Mouse (Mus musculus): ENCODE measurements around the gene Rab26. TPM values are rescaled to one million over a fixed set of nuclear protein-coding genes. Genes with fewer than 3 reads are reported as not detected.

Rab26 gene
- total and polyA plus RNA-seq, 3 experiments = 0.36 to 1.3 (median 0.40) TPM

- no peak overlapping the region for H3K4me2 ChIP-seq (ENCODE audit: insufficient read depth, low read depth, poor library complexity, severe bottlenecking)
- DNase-seq (ENCODE audit: extremely low read depth) = no peak
- H3K4me1 ChIP-seq (ENCODE audit: control insufficient read depth in 1 of 2, insufficient read depth in 2 of 2) = peaks cover 6 to 69% of the 10 kb centered on the region in 2 experiments
- H3K79me2 ChIP-seq (replicated peaks; ENCODE audit: control insufficient read depth, extremely low read depth, insufficient read depth, poor library complexity, severe bottlenecking) = no peaks in the 10 kb centered on the region
- H3K9ac ChIP-seq (ENCODE audit: insufficient read depth, low read depth) = no peak overlapping the region
- H3K4me3 ChIP-seq (replicated peaks in 1 of 3; ENCODE audit: low read depth in 2 of 3, low read length in 2 of 3, poor library complexity in 1 of 3) = no peak overlapping the region
- dilution Hi-C loops (cut with MboI; ENCODE audit: extremely low pct_ligation_motif_present, extremely low pct_unique_long_range_greater_than_20kb, low sequenced_read_pairs) = no loop called here
- no peak overlapping the region for H3K27ac ChIP-seq (ENCODE audit: insufficient read depth, low read depth)
- in situ Hi-C loops (cut with MboI; ENCODE audit: low pct_ligation_motif_present, low pct_unique_long_range_greater_than_20kb, low sequenced_read_pairs) = loop anchor here (5.0 kb wide), 1 partner anchor 37 kb away; no protein-coding TSS in a partner anchor
- TF ChIP-seq MAFK (IDR thresholded peaks at IDR 0.05; ENCODE audit: insufficient replicate concordance, low read length) (no peak), EP300 (IDR thresholded peaks at IDR 0.05; ENCODE audit: low read length) (no peak), JUN (IDR thresholded peaks at IDR 0.05; ENCODE audit: insufficient read depth, low read depth, low read length) (no peak), TCF12 (IDR thresholded peaks at IDR 0.05; ENCODE audit: low read depth, low read length) (no peak), POLR2AphosphoS2 (IDR thresholded peaks at IDR 0.05; ENCODE audit: low read depth, low read length) (no peak), NELFE (IDR thresholded peaks at IDR 0.05; ENCODE audit: low read depth, low read length) (no peak), IRF4 (IDR thresholded peaks at IDR 0.05; ENCODE audit: low read depth, low read length) (no peak), CHD2 (IDR thresholded peaks at IDR 0.05; ENCODE audit: low read length) (no peak), HCFC1 (IDR thresholded peaks at IDR 0.05; ENCODE audit: low read depth, low read length) (no peak), ZC3H11A (IDR thresholded peaks at IDR 0.05; ENCODE audit: low read depth, low read length) (no peak), MAX (IDR thresholded peaks at IDR 0.05; ENCODE audit: low read length) (no peak)
- no peaks in the 10 kb centered on the region for H3K27me3 ChIP-seq (replicated peaks)
- H3K36me3 ChIP-seq (replicated peaks in 1 of 2; ENCODE audit: control insufficient read depth in 1 of 2, insufficient read depth in 1 of 2, low read length in 1 of 2) = peaks cover 56 to 74% of the 10 kb centered on the region in 2 experiments
- no peaks in the 10 kb centered on the region for H3K9me3 ChIP-seq (replicated peaks; ENCODE audit: low read length)
These were observed 45.5 kb upstream of the Rab26 start for GRCm38 (mm10) chr17:24579532-24579931.

GRCm38 (mm10) chr17:24573811-24574210 is 39.8 kb upstream of the Rab26 start:
- no peak overlapping the region for H3K27ac ChIP-seq (ENCODE audit: insufficient read depth, low read depth)
- H3K36me3 ChIP-seq (replicated peaks in 1 of 2; ENCODE audit: control insufficient read depth in 1 of 2, insufficient read depth in 1 of 2, low read length in 1 of 2) = peaks cover 60 to 97% of the 10 kb centered on the region in 2 experiments
- no peak for TF ChIP-seq MYC (IDR thresholded peaks at IDR 0.05; ENCODE audit: low read depth, low read length)
- TF ChIP-seq POLR2AphosphoS2 (IDR thresholded peaks at IDR 0.05; ENCODE audit: low read depth, low read length) = no peak
- TF ChIP-seq ZKSCAN1 (IDR thresholded peaks at IDR 0.05; ENCODE audit: borderline replicate concordance, low read depth, low read length) = no peak
- TF ChIP-seq MAFK (IDR thresholded peaks at IDR 0.05; ENCODE audit: insufficient replicate concordance, low read length) = no peak
- no peak for TF ChIP-seq KAT2A (IDR thresholded peaks at IDR 0.05; ENCODE audit: insufficient replicate concordance, low read length)
- no peak for TF ChIP-seq EP300 (IDR thresholded peaks at IDR 0.05; ENCODE audit: low read length)
- TF ChIP-seq RAD21 (IDR thresholded peaks at IDR 0.05; ENCODE audit: low read depth, low read length) = no peak
- TF ChIP-seq E2F4 (IDR thresholded peaks at IDR 0.05; ENCODE audit: insufficient replicate concordance, low read depth, low read length) = no peak
- TF ChIP-seq ZC3H11A (IDR thresholded peaks at IDR 0.05; ENCODE audit: low read depth, low read length) = no peak
- TF ChIP-seq TCF12 (IDR thresholded peaks at IDR 0.05; ENCODE audit: low read depth, low read length) = no peak
- TF ChIP-seq MEF2A (IDR thresholded peaks at IDR 0.05; ENCODE audit: borderline replicate concordance, low read depth, low read length) = no peak
- no peak for TF ChIP-seq ZNF384 (IDR thresholded peaks at IDR 0.05; ENCODE audit: low read depth, low read length)
- TF ChIP-seq NELFE (IDR thresholded peaks at IDR 0.05; ENCODE audit: low read depth, low read length) = no peak
- no peak for TF ChIP-seq NRF1 (IDR thresholded peaks at IDR 0.05; ENCODE audit: low read depth, low read length)
- no peak for TF ChIP-seq IRF4 (IDR thresholded peaks at IDR 0.05; ENCODE audit: low read depth, low read length)
- H3K27me3 ChIP-seq (replicated peaks) = no peaks in the 10 kb centered on the region
- in situ Hi-C loops (cut with MboI; ENCODE audit: low pct_ligation_motif_present, low pct_unique_long_range_greater_than_20kb, low sequenced_read_pairs) (no loop called here), dilution Hi-C loops (cut with MboI; ENCODE audit: extremely low pct_ligation_motif_present, extremely low pct_unique_long_range_greater_than_20kb, low sequenced_read_pairs) (no loop called here)
- H3K4me1 ChIP-seq (ENCODE audit: control insufficient read depth in 1 of 2, insufficient read depth in 2 of 2) = peaks cover 2 to 19% of the 10 kb centered on the region in 2 experiments; a peak in 2 of 4 replicates
- H3K4me2 ChIP-seq (ENCODE audit: insufficient read depth, low read depth, poor library complexity, severe bottlenecking) = no peak overlapping the region
- no peak for DNase-seq (ENCODE audit: extremely low read depth)
- no peak overlapping the region for H3K4me3 ChIP-seq (replicated peaks in 1 of 3; ENCODE audit: low read depth in 2 of 3, low read length in 2 of 3, poor library complexity in 1 of 3)
- no peak overlapping the region for H3K9ac ChIP-seq (ENCODE audit: insufficient read depth, low read depth)
- no peaks in the 10 kb centered on the region for H3K79me2 ChIP-seq (replicated peaks; ENCODE audit: control insufficient read depth, extremely low read depth, insufficient read depth, poor library complexity, severe bottlenecking)
- H3K9me3 ChIP-seq (replicated peaks; ENCODE audit: low read length) = no peaks in the 10 kb centered on the region
